Mouse (Mus musculus) MEL (cell line): ENCODE measurements around the gene Bbs9. TPM values are rescaled to one million over a fixed set of nuclear protein-coding genes. Genes with fewer than 3 reads are reported as not detected.

Experiments used
- DNase-seq: peaks from one replicate; pipeline ENCODE4 v3.0.0; 2011; ENCODE audit warnings: low read depth, low spot score
- H3K27ac ChIP-seq: 2 replicates; pipeline ENCODE4 v1.5.1; 2012; ENCODE audit warnings: low read depth, mild to moderate bottlenecking, control low read depth, low read length, moderate library complexity; ENCODE audit not compliant: control insufficient read depth
- H3K27me3 ChIP-seq, 2 experiments: fragments of 150-350 bp in 1 of 2; sonication (generic) in 1 of 2; 2 replicates each; pipeline ENCODE4 v1.6.1; 2012; ENCODE audit warnings: low read length in 2 of 2, mild to moderate bottlenecking in 2 of 2, improper control_type of control experiment in 1 of 2, moderate library complexity in 1 of 2; ENCODE audit not compliant: insufficient read depth in 2 of 2, control insufficient read depth in 1 of 2
- H3K36me3 ChIP-seq, 2 experiments: 2 replicates each; pipeline ENCODE4 v1.6.1; 2012 to 2014; ENCODE audit warnings: low read length in 2 of 2, improper control_type of control experiment in 1 of 2, inconsistent platforms in 1 of 2, mild to moderate bottlenecking in 1 of 2; ENCODE audit not compliant: insufficient read depth in 2 of 2, control insufficient read depth in 1 of 2
- H3K4me1 ChIP-seq, 2 experiments: fragments of 150-350 bp in 1 of 2; sonication (generic) in 1 of 2; 2 replicates each; pipeline ENCODE4 v1.6.1; 2012; ENCODE audit warnings: low read length in 2 of 2, improper control_type of control experiment in 1 of 2, mild to moderate bottlenecking in 1 of 2; ENCODE audit not compliant: insufficient read depth in 2 of 2, control insufficient read depth in 1 of 2
- H3K4me3 ChIP-seq, 2 experiments: fragments of 150-350 bp in 1 of 2; sonication (generic) in 1 of 2; 2 replicates each; pipeline ENCODE4 v1.5.1; 2012; ENCODE audit warnings: low read depth in 2 of 2, low read length in 2 of 2, mild to moderate bottlenecking in 2 of 2, moderate library complexity in 2 of 2, control low read depth in 1 of 2, improper control_type of control experiment in 1 of 2; ENCODE audit not compliant: control insufficient read depth in 1 of 2, insufficient read depth in 1 of 2
- H3K79me2 ChIP-seq: 2 replicates; pipeline ENCODE4 v1.6.1; 2012; ENCODE audit warnings: mild to moderate bottlenecking, low read length, moderate library complexity; ENCODE audit not compliant: control insufficient read depth, poor library complexity, insufficient read depth
- H3K9ac ChIP-seq: 2 replicates; pipeline ENCODE4 v1.6.1; 2012; ENCODE audit warnings: low read depth, mild to moderate bottlenecking, control low read depth, low read length, moderate library complexity; ENCODE audit not compliant: control insufficient read depth, poor library complexity, severe bottlenecking
- H3K9me3 ChIP-seq: fragments of 150-350 bp; sonication (generic); replicated peaks from 2 replicates; pipeline ENCODE4 v1.6.1; 2012; ENCODE audit warnings: mild to moderate bottlenecking, low read length, improper control_type of control experiment, moderate library complexity; ENCODE audit not compliant: insufficient read depth
- BHLHE40 ChIP-seq: IDR thresholded peaks from 2 replicates; pipeline ENCODE4 v1.6.1; 2012; ENCODE audit warnings: low read depth, mild to moderate bottlenecking, inconsistent platforms, low read length, improper control_type of control experiment, borderline replicate concordance
- CHD2 ChIP-seq: IDR thresholded peaks from 2 replicates; pipeline ENCODE4 v1.6.1; 2011; ENCODE audit warnings: low read length, improper control_type of control experiment
- CTCF ChIP-seq, 3 experiments: IDR thresholded peaks in 2 of 3; conservative IDR thresholded peaks in 1 of 3; 2 replicates each; pipeline ENCODE4 v1.5.1; 2011 to 2012; ENCODE audit warnings: low read length in 3 of 3, low read depth in 2 of 3, mild to moderate bottlenecking in 2 of 3, improper control_type of control experiment in 1 of 3, inconsistent platforms in 1 of 3, mixed read lengths in 1 of 3, moderate library complexity in 1 of 3; ENCODE audit not compliant: control insufficient read depth in 1 of 3, insufficient read depth in 1 of 3, poor library complexity in 1 of 3, severe bottlenecking in 1 of 3
- E2F4 ChIP-seq: IDR thresholded peaks from 2 replicates; pipeline ENCODE4 v1.6.1; 2011; ENCODE audit warnings: low read depth, low read length, improper control_type of control experiment, borderline replicate concordance
- EP300 ChIP-seq, 2 experiments: IDR thresholded peaks; 2 replicates each; pipeline ENCODE4 v1.6.1; 2011; ENCODE audit warnings: improper control_type of control experiment in 2 of 2, low read length in 2 of 2, low read depth in 1 of 2, mild to moderate bottlenecking in 1 of 2
- GABPA ChIP-seq: IDR thresholded peaks from 2 replicates; pipeline ENCODE4 v1.6.1; 2012; ENCODE audit warnings: low read depth, mild to moderate bottlenecking, inconsistent platforms, low read length, improper control_type of control experiment, moderate library complexity
- HCFC1 ChIP-seq: IDR thresholded peaks from 2 replicates; pipeline ENCODE4 v1.6.1; 2012; ENCODE audit warnings: low read depth, mild to moderate bottlenecking, inconsistent platforms, low read length, improper control_type of control experiment, moderate library complexity
- JUND ChIP-seq: IDR thresholded peaks from 2 replicates; pipeline ENCODE4 v1.6.1; 2011; ENCODE audit warnings: low read depth, mild to moderate bottlenecking, improper control_type of control experiment, low read length
- MAZ ChIP-seq: IDR thresholded peaks from 2 replicates; pipeline ENCODE4 v1.6.1; 2012; ENCODE audit warnings: low read depth, mild to moderate bottlenecking, inconsistent platforms, low read length, improper control_type of control experiment
- MXI1 ChIP-seq: IDR thresholded peaks from 2 replicates; pipeline ENCODE4 v1.6.1; 2011; ENCODE audit warnings: mild to moderate bottlenecking, low read depth, low read length, improper control_type of control experiment
- MYB ChIP-seq: IDR thresholded peaks from 2 replicates; pipeline ENCODE4 v1.6.1; 2011; ENCODE audit warnings: mild to moderate bottlenecking, low read depth, low read length, improper control_type of control experiment
- NELFE ChIP-seq: IDR thresholded peaks from 2 replicates; pipeline ENCODE4 v1.6.1; 2011; ENCODE audit warnings: low read depth, low read length, improper control_type of control experiment
- NRF1 ChIP-seq: IDR thresholded peaks from 2 replicates; pipeline ENCODE4 v1.6.1; 2014; ENCODE audit warnings: low read depth, mild to moderate bottlenecking, inconsistent platforms, low read length, improper control_type of control experiment, moderate library complexity; ENCODE audit not compliant: poor library complexity, insufficient read depth, severe bottlenecking
- POLR2AphosphoS2 ChIP-seq: IDR thresholded peaks from 2 replicates; pipeline ENCODE4 v1.6.1; 2011; ENCODE audit warnings: low read length, improper control_type of control experiment
- POLR2AphosphoS5 ChIP-seq: IDR thresholded peaks from 2 replicates; pipeline ENCODE4 v1.6.1; 2012; ENCODE audit warnings: low read depth, borderline replicate concordance, mild to moderate bottlenecking, inconsistent platforms, low read length, moderate library complexity, mixed read lengths
- SIN3A ChIP-seq: IDR thresholded peaks from 2 replicates; pipeline ENCODE4 v1.6.1; 2012; ENCODE audit warnings: low read length, improper control_type of control experiment, inconsistent platforms
- SMC3 ChIP-seq: IDR thresholded peaks from 2 replicates; pipeline ENCODE4 v1.6.1; 2011; ENCODE audit warnings: low read depth, low read length, improper control_type of control experiment
- TBP ChIP-seq: IDR thresholded peaks from 2 replicates; pipeline ENCODE4 v1.8.0; 2011; ENCODE audit warnings: low read depth, low read length, improper control_type of control experiment
- TCF12 ChIP-seq: IDR thresholded peaks from 2 replicates; pipeline ENCODE4 v1.6.1; 2014; ENCODE audit warnings: low read depth, mild to moderate bottlenecking, inconsistent platforms, low read length, improper control_type of control experiment, moderate library complexity
- UBTF ChIP-seq: IDR thresholded peaks from 2 replicates; pipeline ENCODE4 v1.6.1; 2012; ENCODE audit warnings: low read depth, mild to moderate bottlenecking, inconsistent platforms, low read length, improper control_type of control experiment, moderate library complexity, borderline replicate concordance; ENCODE audit not compliant: insufficient read depth
- USF1 ChIP-seq: IDR thresholded peaks from 2 replicates; pipeline ENCODE4 v1.6.1; 2014; ENCODE audit warnings: low read depth, mild to moderate bottlenecking, inconsistent platforms, low read length, improper control_type of control experiment, moderate library complexity
- USF2 ChIP-seq, 2 experiments: IDR thresholded peaks; 2 replicates each; pipeline ENCODE4 v1.6.1; 2011 to 2012; ENCODE audit warnings: improper control_type of control experiment in 2 of 2, low read length in 2 of 2, borderline replicate concordance in 1 of 2, inconsistent platforms in 1 of 2, low read depth in 1 of 2, mild to moderate bottlenecking in 1 of 2; ENCODE audit not compliant: insufficient read depth in 1 of 2
- ZC3H11A ChIP-seq: IDR thresholded peaks from 2 replicates; pipeline ENCODE4 v1.6.1; 2012; ENCODE audit warnings: low read depth, mild to moderate bottlenecking, inconsistent platforms, low read length, improper control_type of control experiment
- polyA plus RNA-seq, 2 experiments: library from polyadenylated mRNA; stranded (reverse) in 1 of 2; unstranded in 1 of 2; fragments of >175 nt in 1 of 2; fragments of >200 nt in 1 of 2; gene quantifications; 2 replicates each; pipeline versions ENCODE4 v1.2.1 to v1.2.4; 2012; ENCODE audit warnings: low replicate concordance in 2 of 2, low read depth in 1 of 2; ENCODE audit not compliant: insufficient read length in 2 of 2, insufficient read depth in 1 of 2, missing spikeins in 1 of 2
- total RNA-seq: library from RNA; depleted of rRNA; stranded (reverse); fragments of 300-350 nt; gene quantifications from 2 replicates; pipeline ENCODE4 v1.2.3, GENCODE M21; 2012

Gene Bbs9
- total and polyA plus RNA-seq, 3 experiments: 18.5 to 19.5 TPM; not detected in 1

DNA sequence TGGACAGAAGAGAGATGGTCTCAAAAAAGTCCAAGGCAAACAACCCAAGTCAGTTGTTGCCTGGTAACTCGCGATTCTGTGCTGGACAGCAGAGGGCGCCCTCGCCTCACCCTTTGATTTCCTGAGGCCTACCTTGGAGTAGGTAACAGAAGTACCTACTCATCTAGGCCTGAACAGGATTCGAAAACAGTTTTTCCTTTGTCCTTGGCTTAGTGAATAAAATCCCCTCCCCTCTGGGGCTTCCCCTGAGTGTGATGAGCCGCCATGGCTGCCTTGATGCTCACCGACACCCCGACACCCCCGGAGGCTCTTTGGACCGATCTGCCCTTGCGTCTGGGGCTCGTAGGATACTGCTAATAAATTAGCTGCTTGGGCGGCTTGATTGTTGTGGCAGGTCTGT lies 82.0 kb downstream of the Bbs9 start:
- Histone ChIP-seq H3K4me3 (no peak overlapping the region), H3K9me3 (no peaks in the 10 kb centered on the region), H3K36me3 (no peaks in the 10 kb centered on the region), H3K9ac (no peak overlapping the region), H3K27ac (no peak overlapping the region), H3K4me1 (no peaks in the 10 kb centered on the region), H3K27me3 (no peaks in the 10 kb centered on the region)
- TF ChIP-seq BHLHE40 (peak; percentile 53; the same call in 1 of the 2 replicates), GABPA (0 out of 2 replicates have a peak, but pooled peaks have one; percentile 63), UBTF (no peak), EP300 (IDR thresholded peaks at IDR 0.05; ENCODE audit: low read depth in 1 of 2, low read length in 2 of 2) (0 out of 4 replicates have a peak, but pooled peaks of 1 of the 2 experiments have one; percentile 2), MXI1 (no peak), TBP (0 out of 2 replicates have a peak, but pooled peaks have one; percentile 34), TCF12 (peak; percentile 47), NRF1 (0 out of 2 replicates have a peak, but pooled peaks have one; percentile 20), MYB (no peak), SIN3A (peak; percentile 76), JUND (peak; percentile 3), MAZ (peak; percentile 73; the same call in 1 of the 2 replicates), CTCF (IDR thresholded peaks at IDR 0.05 in 2 of 3, conservative IDR thresholded peaks at IDR 0.05 in 1 of 3; ENCODE audit: control insufficient read depth in 1 of 3, insufficient read depth in 1 of 3, low read depth in 2 of 3, low read length in 3 of 3, poor library complexity in 1 of 3, severe bottlenecking in 1 of 3) (peak; percentile 100), USF1 (0 out of 2 replicates have a peak, but pooled peaks have one; percentile 37), POLR2AphosphoS5 (no peak), SMC3 (peak; percentile 99), POLR2AphosphoS2 (no peak), ZC3H11A (peak; percentile 98), HCFC1 (0 out of 2 replicates have a peak, but pooled peaks have one; percentile 30)
- TF ChIP-seq, all 39 proteins: peak for 14
- no peaks in the 10 kb centered on the region for H3K79me2 ChIP-seq
- peak; percentile 91 for DNase-seq

GRCm38 (mm10) chr9:22563612-22564347 lies 88.3 kb downstream of the Bbs9 start:
- no peak for TF ChIP-seq USF2 (IDR thresholded peaks at IDR 0.05; ENCODE audit: borderline replicate concordance in 1 of 2, insufficient read depth in 1 of 2, low read depth in 1 of 2, low read length in 2 of 2)
- no peak for TF ChIP-seq MXI1
- TF ChIP-seq SIN3A: no peak
- TF ChIP-seq POLR2AphosphoS5: no peak
- no peak for TF ChIP-seq CTCF (IDR thresholded peaks at IDR 0.05 in 2 of 3, conservative IDR thresholded peaks at IDR 0.05 in 1 of 3; ENCODE audit: control insufficient read depth in 1 of 3, insufficient read depth in 1 of 3, low read depth in 2 of 3, low read length in 3 of 3, poor library complexity in 1 of 3, severe bottlenecking in 1 of 3)
- TF ChIP-seq CHD2: no peak
- no peak for TF ChIP-seq E2F4
- TF ChIP-seq NELFE: no peak
- TF ChIP-seq MYB: no peak
- no peak for TF ChIP-seq USF1
- no peak for TF ChIP-seq GABPA
- no peak for TF ChIP-seq NRF1
- Histone ChIP-seq H3K27me3 (no peaks in the 10 kb centered on the region), H3K4me1 (no peaks in the 10 kb centered on the region), H3K9me3 (no peaks in the 10 kb centered on the region), H3K27ac (no peak overlapping the region), H3K9ac (no peak overlapping the region), H3K36me3 (no peaks in the 10 kb centered on the region), H3K79me2 (no peaks in the 10 kb centered on the region), H3K4me3 (no peak overlapping the region)
- no peak for DNase-seq
